Mouse (Mus musculus) common myeloid progenitor, adult 5-6 weeks (primary cell): ENCODE results near the gene Arid5b. TPM values are rescaled to one million over a fixed set of nuclear protein-coding genes. Genes with fewer than 3 reads are reported as not detected.

Source experiments
- ATAC-seq: replicated peaks from 2 replicates; pipeline ENCODE4 v1.8.0; 2016; ENCODE audit warnings: low read depth, mild to moderate bottlenecking, moderate TSS enrichment, inconsistent platforms; ENCODE audit not compliant: poor library complexity, severe bottlenecking
- total RNA-seq: library from RNA; stranded (forward); fragments of 200-1000, 187-1606 nt; gene quantifications from 2 replicates; pipeline ENCODE4 v1.2.3, GENCODE M21; 2017

The Arid5b gene
- total RNA-seq, 1 experiment from 2014 or later = 7.0 TPM

DNA sequence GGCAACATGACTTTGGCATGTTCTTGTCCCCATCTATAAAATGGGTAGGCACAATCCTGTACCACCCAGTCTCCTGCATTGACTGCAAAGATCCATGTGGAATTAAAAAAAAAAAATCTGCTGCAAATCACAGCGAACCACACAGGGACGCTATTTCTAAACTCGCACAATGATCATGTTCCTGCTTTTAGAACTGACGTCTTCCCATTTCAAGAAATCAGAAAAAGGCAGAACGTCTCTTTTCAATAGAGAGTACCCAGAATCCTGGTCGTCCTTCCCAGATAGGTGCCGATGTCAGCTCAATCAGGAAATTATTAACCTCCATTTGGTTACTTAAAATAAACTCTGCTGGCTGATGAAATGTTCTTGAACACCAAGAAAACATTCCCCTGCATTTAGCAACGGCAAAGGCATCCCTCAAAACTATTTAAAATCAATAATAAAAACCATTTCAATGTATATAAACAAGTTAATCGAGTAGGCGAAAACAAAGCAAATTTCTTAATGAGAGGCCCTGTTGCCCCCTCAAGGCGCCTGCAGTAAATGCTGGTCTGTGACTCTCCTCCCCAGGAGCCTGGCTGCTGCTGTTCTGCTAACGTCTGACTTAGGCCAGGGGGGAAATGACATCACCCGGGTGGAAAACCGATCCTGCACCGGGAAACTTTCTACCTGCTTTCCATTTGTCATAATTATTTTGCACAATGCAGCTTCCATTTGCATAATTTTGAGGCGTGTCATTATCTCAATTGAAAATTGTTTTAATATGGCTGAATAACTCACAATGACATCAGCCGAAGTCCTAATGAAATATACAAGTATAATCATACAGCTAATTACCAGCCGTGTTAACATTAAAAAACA lies 3.4 kb downstream of the Arid5b start:
- peak; percentile 17; the same call in 1 of the 2 replicates for ATAC-seq

DNA sequence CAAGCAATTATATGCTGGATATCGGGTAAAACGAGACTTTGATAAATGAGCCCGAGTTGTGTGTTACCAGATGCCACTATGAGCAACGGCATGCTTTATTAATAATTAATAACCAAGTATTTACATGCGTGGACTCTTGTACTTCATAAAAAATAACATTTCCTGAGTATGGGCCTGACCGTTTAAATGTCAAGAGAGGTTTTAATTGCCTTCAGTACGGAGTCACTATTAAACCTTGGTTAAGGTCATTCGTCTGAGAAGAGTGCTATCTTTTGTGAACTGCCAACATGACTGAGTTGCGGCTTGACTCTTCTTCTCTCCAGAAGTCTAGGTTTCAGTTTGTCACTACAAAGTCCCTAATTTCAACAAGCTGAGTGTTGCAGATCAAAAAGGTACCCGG lies 8.8 kb downstream of the Arid5b start:
- no peak for ATAC-seq

DNA sequence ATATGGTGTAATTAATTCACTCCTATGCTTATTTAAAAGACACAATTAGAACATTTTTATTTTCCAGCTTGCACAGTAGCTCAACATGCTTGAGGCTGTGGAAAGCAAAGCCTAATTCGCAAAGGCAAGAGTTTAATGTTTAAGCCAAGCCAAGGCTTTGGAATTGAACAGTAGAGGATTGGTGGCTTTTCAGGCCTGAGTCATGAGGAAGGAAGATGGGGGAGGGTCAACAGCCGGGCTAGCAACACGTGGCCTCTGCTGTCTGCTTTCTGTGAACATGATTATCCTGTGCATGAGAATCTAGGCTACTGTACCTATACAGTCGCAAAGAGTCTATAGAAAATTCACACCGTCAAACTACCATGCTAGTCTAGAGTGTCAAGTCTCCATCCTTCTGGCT lies 9.9 kb downstream of the Arid5b start:
- 0 out of 2 replicates have a peak, but pooled peaks have one; percentile 26 for ATAC-seq

DNA sequence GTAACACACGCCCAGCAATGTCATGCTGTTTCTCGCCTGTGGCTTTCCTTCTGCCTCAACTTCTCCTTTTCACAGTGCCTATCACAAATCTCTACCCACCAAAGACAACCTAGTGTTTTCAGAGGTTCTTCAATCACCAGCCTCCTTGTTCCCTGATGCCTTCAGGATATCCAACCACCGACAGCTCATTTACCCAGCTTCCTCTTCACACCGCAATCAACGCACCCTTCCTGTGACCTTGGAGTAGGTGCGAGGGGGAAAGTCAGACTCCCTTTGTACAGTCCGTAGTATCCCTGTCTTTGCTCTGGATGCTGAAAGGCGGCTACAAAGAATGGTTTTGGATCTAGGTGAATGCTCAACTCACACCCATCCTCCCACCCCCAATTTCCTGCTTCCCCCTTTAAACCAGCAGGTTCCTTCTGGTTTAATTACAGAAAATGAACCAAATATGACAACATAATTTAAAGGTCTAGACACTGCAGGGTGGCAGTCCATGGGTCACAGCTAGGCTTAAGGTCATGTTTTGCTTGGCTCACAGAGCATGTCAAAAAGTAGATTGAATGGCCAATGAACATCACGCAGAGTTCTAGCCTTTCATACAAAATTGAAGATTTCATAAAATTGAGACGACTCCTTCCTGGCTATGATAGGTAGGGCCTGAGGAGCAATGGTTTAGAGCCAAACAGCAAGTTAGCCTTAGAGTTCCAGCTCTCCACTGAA lies 14.4 kb downstream of the Arid5b start:
- peak; percentile 84 for ATAC-seq

DNA sequence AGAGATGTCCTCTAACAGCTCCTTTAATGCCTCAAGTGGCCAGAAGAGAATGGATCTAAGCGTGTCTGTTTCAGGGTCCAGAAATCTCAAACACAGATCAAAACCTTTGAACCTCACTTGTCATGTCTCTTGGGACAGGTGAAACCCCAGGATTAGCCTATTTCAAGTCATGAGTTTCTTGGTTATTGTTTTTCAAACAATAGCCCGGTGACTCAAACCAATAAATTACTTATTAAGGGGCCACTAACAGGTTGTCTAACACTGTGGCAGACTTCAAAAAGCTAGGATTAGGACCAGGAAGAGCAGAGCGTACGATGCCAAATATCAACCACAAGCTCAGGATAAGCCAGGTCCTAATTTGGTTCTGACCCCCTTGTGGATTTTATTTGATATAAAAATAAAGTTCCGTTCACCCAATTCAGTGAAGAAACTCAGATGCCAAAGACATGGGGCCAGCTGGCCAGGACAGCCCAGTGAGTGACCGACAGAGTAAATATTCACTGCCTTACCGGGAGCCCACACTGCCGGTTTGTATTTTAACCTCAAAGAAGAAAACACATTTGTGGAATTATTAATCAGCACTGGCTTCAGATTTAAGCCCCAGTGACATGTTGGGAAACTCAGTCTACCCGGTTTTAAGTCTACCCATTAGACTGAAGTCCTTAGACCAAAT lies 15.1 kb downstream of the Arid5b start:
- no peak for ATAC-seq

DNA sequence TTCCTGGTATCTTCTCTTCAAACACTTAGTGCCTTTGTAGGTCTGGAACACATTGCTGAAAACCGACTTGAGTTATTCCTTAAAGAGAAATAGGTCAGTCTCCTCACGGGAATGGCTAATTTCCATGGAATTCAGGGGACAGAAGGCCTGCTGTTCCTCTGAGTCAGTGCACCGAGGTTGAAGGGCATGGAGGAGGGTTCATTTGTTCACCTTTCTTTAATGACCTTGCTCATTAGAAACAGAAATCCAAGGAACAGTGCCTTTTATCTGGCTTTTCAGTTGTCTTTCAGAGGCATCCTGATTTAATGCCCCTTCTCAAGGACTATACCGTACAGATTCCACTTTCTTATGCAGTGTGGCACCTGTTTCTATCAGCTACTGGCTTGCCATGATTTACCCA lies 18.9 kb downstream of the Arid5b start:
- no peak for ATAC-seq

DNA sequence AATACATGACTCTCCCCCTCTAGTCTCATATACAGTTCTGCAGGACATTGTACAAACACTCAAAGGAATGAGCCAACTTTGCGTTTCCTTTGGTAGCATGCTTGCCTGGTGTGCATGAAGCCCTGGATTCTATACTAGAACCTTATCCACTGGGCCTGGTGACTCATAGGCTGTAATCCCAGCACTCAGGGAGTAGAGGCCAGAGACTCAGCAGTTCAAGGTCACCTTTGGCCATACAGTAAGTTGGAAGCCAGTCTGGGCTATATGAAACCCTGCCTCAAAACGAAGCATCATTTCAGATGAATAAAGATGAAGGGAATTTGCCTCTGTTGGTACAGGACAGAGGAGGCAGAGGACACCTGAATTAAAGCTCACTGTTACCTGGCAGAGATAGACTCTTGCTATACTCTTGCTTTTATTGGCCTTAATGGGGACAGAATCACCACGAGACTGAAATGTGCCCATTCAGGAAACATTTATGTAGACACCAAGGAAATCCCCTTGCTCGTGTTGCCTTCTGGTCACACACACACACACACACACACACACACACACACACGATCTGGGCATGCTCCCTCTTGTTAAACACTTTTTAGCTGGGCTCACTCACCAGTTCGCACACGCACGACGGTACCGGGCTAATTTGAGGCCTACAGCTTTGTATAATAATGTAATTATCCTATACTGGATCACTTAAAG lies 21.0 kb downstream of the Arid5b start:
- ATAC-seq = no peak

DNA sequence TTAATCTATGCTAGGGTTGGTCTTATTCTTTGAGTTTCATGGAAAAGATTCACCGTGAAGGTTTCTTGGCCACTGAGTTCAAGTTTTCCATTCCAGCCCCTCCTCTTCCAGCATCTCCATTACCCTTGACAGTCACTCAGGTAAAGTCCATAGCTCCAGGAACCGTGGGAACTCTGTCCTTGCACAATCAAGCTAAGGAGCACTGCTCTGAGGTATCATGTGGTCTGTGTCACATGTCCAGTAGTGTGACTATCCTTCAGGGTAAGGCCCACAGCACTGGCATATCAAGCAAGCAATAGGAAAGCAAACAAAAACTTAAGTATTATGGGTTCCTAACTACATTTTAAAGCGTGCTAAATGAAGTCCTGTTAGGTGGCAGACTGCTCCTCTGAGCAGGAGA lies 22.4 kb downstream of the Arid5b start:
- ATAC-seq = no peak

DNA sequence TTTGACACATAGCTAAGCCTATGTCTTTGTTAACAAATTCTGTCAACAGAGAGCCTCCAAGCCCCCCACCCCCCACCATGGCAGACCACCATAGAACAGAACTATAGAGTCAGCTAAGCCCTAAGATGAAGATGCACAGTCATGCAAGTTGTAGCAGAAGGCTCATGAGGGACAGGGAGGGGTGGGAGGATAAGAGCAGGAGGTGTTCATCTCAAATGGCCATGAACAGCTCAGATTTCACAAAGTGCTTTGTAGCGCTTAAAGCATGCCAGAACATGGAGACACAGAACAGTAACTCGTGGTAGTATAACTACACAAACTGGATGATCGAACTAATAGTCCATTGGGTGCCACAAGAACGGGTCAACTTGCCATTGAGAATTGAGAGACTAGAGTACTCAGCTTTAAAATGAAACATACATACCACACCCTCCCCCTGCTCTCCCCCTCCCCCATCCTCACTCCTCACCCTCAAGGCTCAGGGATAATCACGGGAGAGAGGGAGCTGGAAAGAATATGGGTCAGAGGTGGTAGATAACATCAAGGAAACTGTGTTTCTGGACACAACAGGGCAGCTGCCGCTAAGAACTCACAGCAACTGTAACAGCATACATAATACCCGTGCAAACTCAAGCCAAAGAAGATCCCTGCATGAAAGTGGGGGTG lies 25.0 kb downstream of the Arid5b start:
- no peak for ATAC-seq

DNA sequence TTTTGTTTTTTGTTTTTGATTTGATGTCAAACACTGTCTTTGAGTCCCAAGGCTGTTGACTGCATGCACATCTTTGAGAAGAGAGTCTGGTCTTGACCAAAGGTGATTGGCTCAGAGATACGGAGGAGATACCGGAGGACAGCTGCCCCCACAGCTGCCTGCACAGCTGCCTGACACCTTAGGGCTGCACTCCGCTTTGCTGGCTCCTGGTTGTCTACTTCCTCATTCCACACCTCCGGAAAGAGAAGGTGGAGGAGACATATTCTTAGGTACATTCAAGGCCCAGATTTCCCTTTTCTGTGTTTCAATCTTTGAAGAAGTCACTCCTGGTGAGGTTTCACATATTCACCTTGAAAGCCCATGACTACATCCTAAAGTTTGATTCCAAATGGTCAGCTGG lies 25.9 kb downstream of the Arid5b start:
- peak; percentile 46; the same call in 1 of the 2 replicates for ATAC-seq

DNA sequence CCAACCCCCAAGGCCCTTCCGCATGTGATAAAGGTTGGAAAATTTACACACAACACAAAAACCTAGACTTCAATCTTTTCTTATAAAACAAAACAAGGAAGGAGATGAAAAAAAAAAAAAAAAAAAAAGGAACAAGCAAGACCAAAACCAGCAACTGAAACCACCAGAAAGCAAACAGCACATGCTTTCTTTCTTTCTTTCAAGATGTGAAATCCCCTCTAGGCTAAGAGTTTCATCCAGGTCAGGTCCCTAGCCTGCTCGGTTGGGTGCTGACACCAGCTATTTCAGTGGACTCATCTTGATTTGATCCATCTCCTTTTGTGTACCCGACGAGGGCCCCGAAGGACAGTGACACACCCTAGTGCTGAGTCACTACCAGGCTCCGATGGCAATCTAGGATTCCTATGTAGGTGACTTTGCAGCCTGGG lies 29.2 kb downstream of the Arid5b start:
- peak; percentile 82 for ATAC-seq

DNA sequence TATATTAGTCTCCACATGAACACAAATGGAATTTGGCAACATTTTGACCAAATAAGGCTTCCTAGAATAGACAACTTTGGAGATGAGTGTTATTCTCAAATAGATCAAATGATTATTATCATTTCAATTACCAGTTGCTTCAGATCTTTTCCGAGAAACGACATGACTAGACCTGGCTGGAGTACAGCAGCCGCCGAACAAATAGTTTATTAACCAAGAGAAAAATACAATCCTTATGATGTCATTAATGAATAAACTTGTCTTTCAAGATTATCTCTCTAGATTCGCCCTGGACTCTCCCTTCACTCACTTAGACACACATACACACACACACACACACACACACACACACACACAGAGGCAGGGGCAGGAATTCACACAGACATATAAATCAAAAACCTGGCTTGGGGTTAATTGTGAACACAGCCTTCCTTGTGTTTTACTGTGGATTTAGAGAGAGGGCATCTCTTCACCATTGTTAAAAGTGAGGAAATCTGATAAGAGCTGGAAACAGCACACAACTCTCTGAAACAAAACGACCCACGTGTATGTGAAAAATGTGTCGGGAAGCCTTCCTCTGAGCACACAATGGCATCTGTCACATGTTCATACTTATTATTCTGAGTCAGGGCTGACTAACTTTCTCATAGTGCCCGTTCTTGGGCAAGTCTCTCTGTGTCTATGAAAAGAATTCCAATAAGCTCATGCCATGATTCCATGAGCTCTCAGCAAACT lies 30.1 kb downstream of the Arid5b start:
- no peak for ATAC-seq

DNA sequence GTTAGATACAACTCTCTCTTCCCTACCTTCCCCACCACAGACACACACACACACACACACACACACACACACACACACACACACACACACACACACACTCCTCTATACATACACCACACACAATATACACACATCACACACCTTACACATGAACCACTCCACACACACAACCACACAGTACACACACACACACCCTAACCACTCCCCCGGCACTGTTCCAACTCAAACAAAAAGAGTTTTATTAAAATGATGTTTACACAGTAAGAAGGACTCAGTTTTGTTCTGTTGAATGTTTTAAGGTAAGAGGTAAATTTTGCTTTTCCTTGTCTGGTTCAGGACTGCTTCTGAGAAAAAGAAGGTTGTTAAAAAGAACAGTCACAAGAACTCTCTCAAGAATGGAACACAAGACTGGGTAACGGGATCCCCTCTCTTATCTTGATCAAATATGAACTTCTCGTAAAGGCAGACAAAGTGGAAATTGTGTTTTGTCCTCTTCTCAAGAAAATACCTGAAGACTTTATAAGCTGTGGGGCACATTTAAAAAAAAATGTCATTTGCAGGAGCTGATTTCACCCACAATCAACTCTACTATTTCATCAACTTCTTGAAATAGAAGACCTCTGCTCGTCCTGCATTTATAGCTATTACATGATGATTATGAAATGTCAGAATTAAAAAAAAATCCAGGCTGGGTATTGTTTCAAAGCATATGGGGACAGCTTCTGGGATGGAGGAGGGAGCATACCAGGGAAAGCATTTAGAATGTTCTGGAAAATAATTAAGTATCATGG lies 30.9 kb downstream of the Arid5b start:
- ATAC-seq = no peak

DNA sequence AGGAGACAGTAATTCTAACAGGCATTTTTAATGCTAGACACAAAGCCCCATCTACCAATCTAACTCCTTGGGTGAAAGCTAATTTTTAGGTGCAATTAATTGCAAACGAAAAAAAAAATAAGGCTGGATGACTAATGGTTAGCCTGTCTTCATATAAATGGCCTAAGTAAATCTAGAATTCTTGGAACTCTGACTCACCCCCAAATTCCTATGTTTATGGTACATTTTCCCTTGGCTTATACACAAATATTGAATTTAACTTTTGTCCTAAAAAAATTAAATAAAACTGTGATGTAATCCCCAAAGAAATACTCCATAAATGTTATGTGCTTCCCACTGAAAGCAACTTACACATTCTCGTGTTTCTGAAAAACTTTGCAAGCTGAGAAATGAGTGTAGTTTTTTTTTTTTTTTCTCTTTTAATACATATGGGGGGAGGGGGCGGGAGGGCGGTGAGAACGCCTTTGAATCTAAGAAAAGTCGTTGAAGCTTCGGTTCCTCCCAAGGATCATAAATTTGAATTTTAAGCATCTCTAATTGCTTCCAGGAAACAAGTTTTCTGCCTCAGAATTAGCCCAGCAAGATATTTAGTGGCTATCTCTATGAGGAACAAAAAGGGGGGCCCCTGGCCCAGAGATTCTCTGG lies 31.8 kb downstream of the Arid5b start:
- no peak for ATAC-seq

DNA sequence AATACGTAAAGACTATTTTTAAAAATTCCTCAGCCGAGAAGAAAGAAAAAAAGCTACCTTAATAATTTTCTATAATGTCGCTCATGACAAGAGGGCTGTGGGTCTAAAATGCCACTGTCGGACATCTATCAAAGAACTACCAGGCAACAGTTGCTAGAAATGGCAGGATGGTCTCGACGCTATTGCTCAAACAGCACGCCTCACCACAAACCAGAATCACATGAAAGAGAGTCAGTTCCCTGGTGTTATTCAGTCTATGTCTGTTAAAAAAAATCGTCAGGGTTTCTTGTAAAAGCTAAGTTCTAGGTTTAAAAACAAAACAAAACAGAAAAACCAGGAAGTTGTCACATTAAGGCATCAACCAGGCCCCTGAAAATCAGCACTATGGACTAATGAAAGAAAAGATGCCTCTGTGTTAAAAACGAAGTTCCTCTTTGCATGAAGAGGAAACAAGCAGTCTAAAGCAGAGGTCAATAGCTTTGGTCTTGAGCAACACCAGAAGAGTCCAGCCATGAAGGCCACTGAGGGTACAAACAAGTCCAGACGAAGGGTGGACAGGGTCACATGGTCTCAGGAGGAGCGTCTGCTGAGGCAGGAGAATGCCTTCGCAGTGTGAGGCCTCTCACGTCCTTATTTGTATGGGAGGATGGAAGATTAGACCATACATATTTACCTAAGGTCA lies 37.6 kb downstream of the Arid5b start:
- ATAC-seq = peak; percentile 79

DNA sequence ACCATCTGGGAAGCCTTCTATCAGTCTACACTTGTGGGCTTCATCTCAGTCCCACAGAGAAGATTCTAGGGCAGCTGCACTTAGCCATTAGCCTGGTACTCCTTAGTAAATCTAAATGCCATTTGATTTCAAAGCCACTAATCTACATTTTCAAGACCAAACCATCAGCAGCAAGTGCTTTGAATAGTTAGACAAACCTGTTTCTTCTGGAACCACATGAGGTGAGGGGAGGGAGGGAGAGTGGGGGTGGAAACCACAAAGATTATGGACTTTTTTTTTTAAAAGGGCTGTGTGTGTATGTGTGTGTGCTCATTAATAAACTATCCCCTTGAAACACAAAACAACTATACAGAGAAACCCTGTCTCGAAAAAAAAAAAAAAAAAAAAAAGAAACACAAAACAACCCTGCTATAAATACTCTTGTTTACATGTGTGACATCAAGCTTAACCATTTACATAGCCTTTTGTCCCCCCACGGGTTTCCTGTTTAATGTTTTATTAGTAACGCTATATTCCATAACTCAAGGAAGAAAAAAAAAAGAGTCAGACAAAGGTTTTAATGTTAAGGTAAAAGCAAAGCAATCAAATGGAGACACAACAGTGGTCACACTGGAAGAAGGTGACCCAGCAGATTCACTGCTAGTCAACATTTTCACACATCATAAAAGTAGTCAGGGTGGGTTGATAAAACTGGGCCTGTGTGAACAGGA lies 38.3 kb downstream of the Arid5b start:
- no peak for ATAC-seq
